Mouse (Mus musculus) liver, postnatal 0 days (tissue): Measurements from ENCODE around the gene Khk.

Source experiments
- CTCF ChIP-seq: sonication (generic); IDR thresholded peaks from 2 replicates; pipeline ENCODE4 v1.5.1; 2016; ENCODE audit warnings: antibody characterized with exemption, low read depth
- EP300 ChIP-seq: IDR thresholded peaks from 2 replicates; pipeline ENCODE4 v1.6.1; 2016; ENCODE audit warnings: antibody characterized with exemption, low read depth, mild to moderate bottlenecking

GRCm38 (mm10) chr5:30959966-30960501 lies 38.8 kb downstream of the Khk start, which contains the start of gene Preb:
- TF ChIP-seq EP300 (no peak), CTCF (peak; percentile 24; the same call in 1 of the 2 replicates)
